Mouse (Mus musculus) cerebellum, adult (tissue): Measurements from ENCODE around the gene Olfr509.
"Not testable (repeated sequence)": the region's sequence is repeated elsewhere in the genome, so short reads cannot be mapped to it uniquely, and the experiment has no call there.

Experiments
- ATAC-seq: cut with Nextera tagmentation; 2 replicates; pipeline ENCODE4 v1.9.2; 2017; ENCODE audit warnings: mild to moderate bottlenecking, moderate library complexity, mixed read lengths; ENCODE audit not compliant: insufficient number of reproducible peaks, low FRiP score, low TSS enrichment

Olfr509 gene

GRCm38 (mm10) chr7:108651806-108652205 is at the start of gene Olfr509:
TSS of gene Olfr509 (minus strand) at chr7:108651906.
- ATAC-seq, result no peak

GRCm38 (mm10) chr7:108678886-108679285 is 27.2 kb upstream of the Olfr509 start:
- ATAC-seq, result no peak

GRCm38 (mm10) chr7:108671058-108671457 is 19.4 kb upstream of the Olfr509 start:
- no peak for ATAC-seq

GRCm38 (mm10) chr7:108666118-108666517 is 14.4 kb upstream of the Olfr509 start, which contains the start of gene Olfr510:
TSS of gene Olfr510 (plus strand) at chr7:108666418.
- no peak for ATAC-seq

GRCm38 (mm10) chr7:108662419-108662818 is 10.7 kb upstream of the Olfr509 start:
- no peak for ATAC-seq

- ATAC-seq, result no peak
These were observed 22.0 kb downstream of the Olfr509 start, which contains the start of gene Olfr508 for GRCm38 (mm10) chr7:108629694-108630093. TSS of gene Olfr508 (plus strand) at chr7:108629994.

GRCm38 (mm10) chr7:108621514-108621913 is 30.2 kb downstream of the Olfr509 start, which contains the start of gene Olfr507:
TSS of gene Olfr507 (plus strand) at chr7:108621814.
- no peak for ATAC-seq

GRCm38 (mm10) chr7:108616781-108617180 is 34.9 kb downstream of the Olfr509 start:
- not testable (repeated sequence) for ATAC-seq

GRCm38 (mm10) chr7:108614110-108614509 is 37.6 kb downstream of the Olfr509 start:
- no peak for ATAC-seq

- no peak for ATAC-seq
These were observed 41.2 kb downstream of the Olfr509 start, which contains the start of gene Olfr506 for GRCm38 (mm10) chr7:108610487-108610886. TSS of gene Olfr506 (plus strand) at chr7:108610787.

GRCm38 (mm10) chr7:108601916-108602315 is 49.8 kb downstream of the Olfr509 start:
- not testable (repeated sequence) for ATAC-seq
